Mouse (Mus musculus): ENCODE data around the gene Ermn. TPM values are rescaled to one million over a fixed set of nuclear protein-coding genes. Genes with fewer than 3 reads are reported as not detected.

Gene Ermn
- 1 to 10 TPM; 3.5 to 7.2 TPM for total RNA-seq (2021)
- long read RNA-seq, experiment 1, transcript Ermn-201 (3 exons, 3,635 nt): major isoform, 22 of 22 reads
- long read RNA-seq, experiment 1, partial matches to known transcripts: 0 of 22 reads
- long read RNA-seq, experiment 1, other reads (novel, unspliced or antisense): 0 of 22 reads
- long read RNA-seq, experiment 2, partial matches to known transcripts: 0 of 3 reads
- long read RNA-seq, experiment 2, other reads (novel, unspliced or antisense): 1 of 3 reads

- DNase-seq (ENCODE audit: low spot score in 2 of 2): no peak
- intact Hi-C loops (cut with DNase I): loop anchor here (10.0 kb wide), 1 partner anchor 272 kb away; no protein-coding TSS in a partner anchor
These were observed at the start of gene Ermn for GRCm38 (mm10) chr2:58052821-58053581. Gene Ermn (minus strand): TSS chr2:58052864.

DNA sequence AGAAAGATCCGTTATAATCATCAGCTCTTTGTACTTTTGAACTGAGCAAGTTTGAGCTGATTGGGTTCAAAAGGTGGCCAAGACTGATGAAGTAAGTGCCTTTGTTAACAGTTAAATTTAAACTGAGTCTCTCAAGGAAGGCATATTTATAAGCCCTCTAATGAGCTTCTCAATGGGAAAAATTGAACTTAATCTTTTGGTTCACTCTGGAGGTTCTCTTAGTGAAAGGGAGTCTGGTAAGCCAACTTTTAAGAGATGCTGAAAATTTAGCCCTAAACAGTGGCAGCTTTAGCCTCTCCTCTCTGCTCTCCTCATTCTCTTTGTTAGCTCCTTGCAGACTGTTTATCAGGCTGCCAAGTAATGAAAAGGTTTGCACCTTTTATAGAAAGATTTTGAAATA lies 42.2 kb upstream of the Ermn start:
- no peak for DNase-seq (ENCODE audit: low spot score in 2 of 2)
- intact Hi-C loops (cut with DNase I): no loop called here

- DNase-seq (ENCODE audit: low spot score in 2 of 2): no peak
- intact Hi-C loops (cut with DNase I): no loop called here
These were observed 33.8 kb upstream of the Ermn start for GRCm38 (mm10) chr2:58086420-58086819.

- intact Hi-C loops (cut with DNase I): no loop called here
- DNase-seq (ENCODE audit: low spot score in 2 of 2): peak in 1 of 2 experiments; percentile 5
These were observed 27.2 kb upstream of the Ermn start for GRCm38 (mm10) chr2:58079849-58080248.

DNA sequence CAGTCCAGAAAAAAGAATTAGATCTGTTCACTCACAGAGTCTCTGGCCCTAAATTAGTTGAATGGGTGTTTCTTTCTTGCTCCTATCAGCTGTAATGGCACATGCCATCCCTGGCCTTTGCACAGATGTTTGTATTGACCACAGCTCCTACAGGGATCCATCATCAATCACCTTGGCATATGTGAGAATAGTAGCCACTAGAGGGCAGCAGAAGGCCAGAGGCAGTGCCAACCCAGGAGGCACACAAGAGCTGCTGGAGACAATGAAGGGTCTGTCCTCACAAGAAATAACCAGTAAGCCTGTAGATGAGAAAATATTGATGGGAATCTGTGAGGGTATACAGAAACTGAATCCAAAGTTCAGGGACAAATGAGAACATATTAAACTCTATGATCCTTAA lies 2.7 kb upstream of the Ermn start:
- intact Hi-C loops (cut with DNase I): loop anchor here (10.0 kb wide), 1 partner anchor 269 kb away; no protein-coding TSS in a partner anchor
- DNase-seq (ENCODE audit: low spot score in 2 of 2): peak; percentile 43 to 68

DNA sequence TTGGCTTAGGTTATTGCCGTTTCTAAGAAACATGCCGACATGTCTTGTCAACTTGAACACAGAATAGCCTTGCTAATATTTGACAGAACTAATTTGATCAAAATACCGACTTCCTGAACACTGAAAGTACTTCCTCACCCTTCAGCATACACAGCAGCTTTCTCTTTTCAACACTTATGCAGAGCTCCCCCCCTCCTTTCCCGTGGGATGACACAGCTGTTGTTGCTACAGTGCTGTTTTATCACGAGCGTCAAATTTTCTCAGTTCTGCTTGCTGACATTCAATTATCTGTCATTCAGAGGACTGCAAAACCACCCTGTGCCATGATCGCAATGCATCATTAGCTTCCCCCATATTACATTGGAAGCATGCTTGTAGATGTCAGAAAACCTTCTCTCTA lies 10.8 kb downstream of the Ermn start:
- DNase-seq (ENCODE audit: low spot score in 2 of 2): peak; percentile 47 to 76
- intact Hi-C loops (cut with DNase I): no loop called here

DNA sequence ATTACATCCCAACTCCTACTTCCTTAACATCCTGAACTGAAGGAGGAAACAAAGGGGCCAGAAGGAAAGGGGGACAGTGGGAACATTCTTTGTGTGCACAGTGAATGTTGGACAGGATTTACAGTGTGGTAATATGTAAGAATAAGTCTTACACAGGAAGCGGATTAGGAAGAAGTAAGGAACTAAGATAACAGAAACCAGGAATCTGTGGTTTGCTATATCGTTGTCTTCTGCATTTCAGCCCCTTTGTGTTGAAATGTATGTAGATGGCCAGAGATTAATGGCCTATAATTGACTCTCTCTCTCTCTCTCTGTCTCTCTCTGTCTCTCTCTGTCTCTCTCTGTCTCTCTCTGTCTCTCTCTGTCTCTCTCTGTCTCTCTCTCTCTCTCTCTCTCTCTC lies 15.7 kb downstream of the Ermn start:
- intact Hi-C loops (cut with DNase I): no loop called here
- DNase-seq (ENCODE audit: low spot score in 2 of 2): no peak

GRCm38 (mm10) chr2:58035635-58036034 lies 17.0 kb downstream of the Ermn start:
- intact Hi-C loops (cut with DNase I): no loop called here
- DNase-seq (ENCODE audit: low spot score in 2 of 2): no peak

DNA sequence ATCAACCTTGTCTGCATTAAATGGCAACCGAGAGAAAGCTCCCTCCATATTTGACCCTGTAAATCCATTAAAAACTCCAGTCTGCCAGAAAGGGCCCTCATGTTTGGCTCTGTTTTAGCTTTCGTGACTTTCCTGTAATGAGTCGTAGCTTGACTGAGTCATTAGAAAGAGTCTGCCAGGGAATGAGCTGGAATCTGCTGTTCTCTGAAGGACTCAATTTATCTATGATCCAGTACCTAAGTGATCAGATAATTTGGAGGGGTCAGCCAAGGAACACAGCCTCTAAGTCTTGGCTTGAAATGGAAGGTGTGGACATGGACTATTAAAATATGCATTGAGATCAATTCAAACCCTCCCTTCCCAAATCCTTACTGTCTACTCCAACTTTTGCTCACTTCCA lies 21.2 kb downstream of the Ermn start:
- intact Hi-C loops (cut with DNase I): loop anchor here (5.0 kb wide), 2 partner anchors 426 to 441 kb away; partner anchors contain the start of gene Gm17409
- no peak for DNase-seq (ENCODE audit: low spot score in 2 of 2)

- intact Hi-C loops (cut with DNase I): loop anchor here (5.0 to 10.0 kb wide), 2 partner anchors 165 to 638 kb away; partner anchors contain the start of gene Cytip
- peak; percentile 23 to 42 for DNase-seq (ENCODE audit: low spot score in 2 of 2)
These were observed 23.3 kb downstream of the Ermn start for GRCm38 (mm10) chr2:58029404-58029803.

DNA sequence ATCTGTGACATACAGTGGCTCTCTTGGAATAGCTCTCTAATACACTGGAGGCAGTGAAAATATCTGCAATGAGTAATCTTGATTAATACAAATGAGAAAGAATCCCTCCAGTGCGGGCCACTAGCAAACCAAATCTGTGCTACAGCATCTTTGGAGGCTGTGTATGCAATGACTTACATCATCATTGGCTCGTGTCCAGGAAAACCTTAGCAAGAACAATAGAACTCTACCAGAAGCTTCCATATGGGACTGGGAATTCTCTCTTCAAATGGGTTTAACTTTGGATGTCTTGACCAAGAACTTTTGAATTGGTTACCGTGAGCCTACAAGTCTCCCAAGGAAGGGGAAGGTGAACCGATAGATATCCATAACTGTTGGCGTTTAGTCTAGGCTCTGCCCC lies 25.9 kb downstream of the Ermn start:
- no peak for DNase-seq (ENCODE audit: low spot score in 2 of 2)
- intact Hi-C loops (cut with DNase I): loop anchor here (5.0 to 10.0 kb wide), 2 partner anchors 168 to 641 kb away; partner anchors contain the start of gene Cytip

DNA sequence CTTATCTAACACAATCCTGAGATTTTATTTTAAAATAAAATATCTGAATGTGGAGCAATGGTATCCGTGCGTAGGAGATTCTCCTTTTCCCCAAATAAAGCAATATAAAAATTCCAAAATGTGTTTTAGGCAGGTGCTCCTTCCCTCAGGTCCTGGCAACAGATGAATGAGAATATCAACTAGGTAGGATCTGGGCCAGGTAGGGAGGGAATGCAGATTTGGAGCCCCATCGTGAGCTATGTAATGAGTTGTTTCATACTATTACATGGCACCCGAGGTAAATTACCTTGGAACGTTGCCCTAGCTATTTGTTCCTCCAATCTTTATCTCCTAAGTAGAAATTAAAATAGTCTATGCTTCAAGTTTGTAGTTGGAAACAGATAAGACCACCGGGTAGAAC lies 29.1 kb downstream of the Ermn start:
- peak in 1 of 2 experiments; percentile 16 for DNase-seq (ENCODE audit: low spot score in 2 of 2)
- intact Hi-C loops (cut with DNase I): loop anchor here (10.0 kb wide), 1 partner anchor 171 kb away; the partner anchor contains the start of gene Cytip

- no peak for DNase-seq (ENCODE audit: low spot score in 2 of 2)
- intact Hi-C loops (cut with DNase I): no loop called here
These were observed 45.6 kb downstream of the Ermn start for GRCm38 (mm10) chr2:58007081-58007480.

GRCm38 (mm10) chr2:58001497-58001896 lies 51.2 kb downstream of the Ermn start:
- no peak for DNase-seq (ENCODE audit: low spot score in 2 of 2)
- intact Hi-C loops (cut with DNase I): no loop called here

DNA sequence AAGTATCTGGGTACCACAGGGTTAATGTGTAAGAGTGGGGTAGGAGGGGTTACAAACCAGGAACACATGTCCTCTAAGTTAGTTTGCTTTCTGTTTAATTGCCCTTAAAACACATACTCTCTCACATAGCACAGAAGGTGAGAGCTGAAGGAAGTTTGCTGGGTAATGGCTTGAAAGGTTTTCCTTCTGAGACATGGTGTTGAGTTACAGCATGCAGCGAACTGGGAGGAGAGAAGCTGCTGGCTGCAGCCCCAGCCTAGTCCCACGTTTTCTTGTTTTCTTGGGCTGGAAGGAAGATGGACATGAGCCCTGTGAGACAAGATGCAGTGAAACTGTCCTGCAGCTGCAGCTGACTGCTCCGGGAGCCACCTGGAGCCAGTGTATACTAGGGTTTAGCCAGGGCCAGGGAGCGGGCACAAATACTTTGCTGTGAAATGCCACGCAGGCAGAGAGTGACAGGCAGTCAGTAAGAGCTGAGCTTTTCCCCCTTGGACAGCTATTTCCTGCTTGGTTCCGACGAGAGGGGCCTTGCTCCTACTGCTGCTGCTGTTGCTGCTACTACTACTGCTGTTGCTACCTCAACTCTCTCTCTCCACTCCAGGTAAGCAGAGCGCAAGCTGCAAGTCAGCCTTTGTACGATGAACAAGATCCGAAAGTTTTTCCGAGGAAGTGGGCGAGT lies 54.8 kb downstream of the Ermn start, which contains the start of gene Galnt5:
TSS of gene Galnt5 (plus strand) at position 133 of the 679 bp plus-strand sequence.
- no peak for DNase-seq (ENCODE audit: low spot score in 2 of 2)
- intact Hi-C loops (cut with DNase I): no loop called here

Other genes starting within 250 kb of the Ermn start
- under 1 TPM in 1 of 2 experiments, not detected in 1; 0.11 TPM for gene Galnt5, start 55.0 kb downstream of the Ermn start, total RNA-seq (2021)
- under 1 TPM; 0.36 to 0.75 TPM for gene Cytip, start 142.7 kb upstream of the Ermn start, total RNA-seq (2021)

All from left cerebral cortex, postnatal 14 days (tissue).